Mouse (Mus musculus) forebrain, embryonic 15.5 days (tissue): ENCODE measurements around the gene Sh3glb2. TPM values are rescaled to one million over a fixed set of nuclear protein-coding genes. Genes with fewer than 3 reads are reported as not detected.

Experiments used
- ATAC-seq: fragments of 200-750 bp; cut with Nextera tagmentation; replicated peaks from 2 replicates; pipeline ENCODE4 v1.8.0; 2017; ENCODE audit warnings: mild to moderate bottlenecking, moderate TSS enrichment, moderate library complexity
- H3K27ac ChIP-seq: fragments of 300-500 bp; sonication (generic); replicated peaks from 2 replicates; pipeline ENCODE4 v1.5.1; 2015; ENCODE audit warnings: mild to moderate bottlenecking, inconsistent platforms
- H3K27me3 ChIP-seq: fragments of 300-500 bp; sonication (generic); 2 replicates; pipeline ENCODE4 v1.6.1; 2015; ENCODE audit warnings: inconsistent platforms
- H3K36me3 ChIP-seq: fragments of 300-500 bp; sonication (generic); 2 replicates; pipeline ENCODE4 v1.6.1; 2015; ENCODE audit warnings: mild to moderate bottlenecking, inconsistent platforms
- H3K4me1 ChIP-seq: fragments of 300-500 bp; sonication (generic); 2 replicates; pipeline ENCODE4 v1.6.1; 2015; ENCODE audit warnings: inconsistent platforms
- H3K4me2 ChIP-seq: fragments of 300-500 bp; sonication (generic); replicated peaks from 2 replicates; pipeline ENCODE4 v1.6.1; 2015; ENCODE audit warnings: mild to moderate bottlenecking, inconsistent platforms
- H3K4me3 ChIP-seq: fragments of 300-500 bp; sonication (generic); 2 replicates; pipeline ENCODE4 v1.5.1; 2015; ENCODE audit warnings: mild to moderate bottlenecking, inconsistent platforms
- H3K9ac ChIP-seq: fragments of 300-500 bp; sonication (generic); replicated peaks from 2 replicates; pipeline ENCODE4 v1.6.1; 2015; ENCODE audit warnings: mild to moderate bottlenecking, inconsistent platforms
- H3K9me3 ChIP-seq: fragments of 300-500 bp; sonication (generic); 2 replicates; pipeline ENCODE4 v1.6.1; 2016; ENCODE audit warnings: inconsistent platforms
- WGBS: fragments of 180-500 bp; shearing (Covaris S2); methylation state at CpG from one replicate; pipeline ENCODE4 v1.1.7; 2015; ENCODE audit warnings: mixed read lengths; 5-methylcytosine and 5-hydroxymethylcytosine counted together
- polyA plus RNA-seq: library from polyadenylated mRNA; unstranded; fragments of >200 nt; fragmentation: Nextera tagmentation; extraction: Ambion mirVana; gene quantifications from 2 replicates; pipeline ENCODE4 v1.2.1, GENCODE M21; 2015

Sh3glb2 gene
- polyA plus RNA-seq, 1 experiment from 2014 or later, result 160 TPM

- H3K27ac ChIP-seq, result no peak overlapping the region
- no peaks in the 10 kb centered on the region for H3K27me3 ChIP-seq
- no peak overlapping the region for H3K4me2 ChIP-seq
- H3K4me1 ChIP-seq, result peaks cover 38% of the 10 kb centered on the region
- peaks cover 20% of the 10 kb centered on the region for H3K36me3 ChIP-seq
- H3K9ac ChIP-seq, result no peak overlapping the region
- WGBS, result 92% methylated on average over 7 of the region's 7 CpGs
- no peak for ATAC-seq
- no peak overlapping the region for H3K4me3 ChIP-seq
- no peaks in the 10 kb centered on the region for H3K9me3 ChIP-seq
Observed at GRCm38 (mm10) chr2:30395757-30396156, 36.6 kb upstream of the Sh3glb2 start.

GRCm38 (mm10) chr2:30393370-30393656 lies 34.2 kb upstream of the Sh3glb2 start:
- Histone ChIP-seq H3K27me3 (no peaks in the 10 kb centered on the region), H3K4me2 (peak overlapping the region; percentile 98), H3K4me1 (peaks cover 24% of the 10 kb centered on the region), H3K27ac (peak overlapping the region; percentile 91; the same call in 1 of the 2 replicates), H3K4me3 (peak overlapping the region; percentile 75), H3K36me3 (peaks cover 17% of the 10 kb centered on the region), H3K9ac (peak overlapping the region; percentile 81), H3K9me3 (no peaks in the 10 kb centered on the region)
- ATAC-seq, result no peak
- 52% methylated on average over 1 of the region's 1 CpGs for WGBS

GRCm38 (mm10) chr2:30392577-30393369 lies 33.6 kb upstream of the Sh3glb2 start:
- Histone ChIP-seq H3K27me3 (no peaks in the 10 kb centered on the region), H3K4me3 (peak overlapping the region; percentile 75), H3K9ac (peak overlapping the region; percentile 81), H3K27ac (peak overlapping the region; percentile 91), H3K36me3 (peaks cover 16% of the 10 kb centered on the region), H3K4me2 (peak overlapping the region; percentile 98), H3K9me3 (no peaks in the 10 kb centered on the region), H3K4me1 (peaks cover 24% of the 10 kb centered on the region)
- ATAC-seq, result peak; percentile 81
- 1% methylated on average over 44 of the region's 54 CpGs for WGBS

- peaks cover 10% of the 10 kb centered on the region for H3K36me3 ChIP-seq
- peak within 1 kb of the TSS; percentile 91 for H3K27ac ChIP-seq
- under 1% methylated on average over 40 of the region's 40 CpGs for WGBS
- no peaks in the 10 kb centered on the region for H3K27me3 ChIP-seq
- peak; percentile 99 for ATAC-seq
- peak within 1 kb of the TSS; percentile 98 for H3K4me2 ChIP-seq
- peak within 1 kb of the TSS; percentile 75 for H3K4me3 ChIP-seq
- H3K9ac ChIP-seq, result peak within 1 kb of the TSS; percentile 81
- no peaks in the 10 kb centered on the region for H3K9me3 ChIP-seq
- H3K4me1 ChIP-seq, result peaks cover 24% of the 10 kb centered on the region
Observed at GRCm38 (mm10) chr2:30392114-30392576, 33.0 kb upstream of the Sh3glb2 start, which contains the start of gene Dolpp1. Gene Dolpp1 (plus strand): TSS chr2:30392254.

DNA sequence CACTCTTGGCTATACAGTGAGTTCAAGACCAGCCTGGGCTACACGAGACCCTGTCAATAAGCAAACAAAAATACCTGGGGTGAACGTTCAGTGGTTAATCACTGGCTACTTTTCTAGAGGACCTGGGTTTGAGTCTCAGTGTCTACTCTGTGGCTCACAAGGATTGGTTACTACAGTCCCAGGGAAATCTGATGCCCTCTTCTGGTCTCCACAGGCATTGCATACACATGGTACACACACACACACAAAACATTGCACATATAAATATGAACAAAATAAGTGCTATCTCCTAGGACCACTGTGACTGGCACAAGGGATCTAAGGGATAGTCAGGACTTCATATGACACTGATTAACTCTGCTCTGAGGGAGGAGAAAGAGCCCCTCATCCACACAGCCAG lies 29.9 kb upstream of the Sh3glb2 start:
- Histone ChIP-seq H3K4me1 (peaks cover 20% of the 10 kb centered on the region), H3K27ac (no peak overlapping the region), H3K9ac (no peak overlapping the region), H3K4me2 (no peak overlapping the region), H3K36me3 (peaks cover 5% of the 10 kb centered on the region), H3K9me3 (no peaks in the 10 kb centered on the region), H3K4me3 (no peak overlapping the region), H3K27me3 (no peaks in the 10 kb centered on the region)
- ATAC-seq, result no peak
- WGBS, result 89% methylated on average over 2 of the region's 2 CpGs

DNA sequence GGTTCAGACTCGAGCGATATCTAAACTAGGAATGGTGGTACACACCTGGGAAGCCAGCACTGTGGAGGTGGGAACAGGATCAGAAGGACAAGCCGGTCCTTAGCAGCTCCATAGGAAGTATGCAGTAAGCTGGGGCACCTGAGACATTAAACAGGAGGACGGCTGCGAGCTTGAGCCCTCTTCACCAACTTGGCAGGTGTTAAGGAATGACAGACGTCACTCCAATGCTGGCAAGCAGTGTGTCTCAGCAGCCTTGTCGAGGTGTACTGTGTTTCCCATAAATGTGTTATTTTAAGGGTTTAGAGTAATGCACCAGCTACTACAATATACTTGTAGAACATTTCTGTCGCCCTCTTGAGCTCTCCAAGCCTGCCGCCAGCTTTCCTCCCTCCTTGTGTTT lies 27.8 kb upstream of the Sh3glb2 start:
- no peak overlapping the region for H3K9ac ChIP-seq
- H3K4me3 ChIP-seq, result no peak overlapping the region
- H3K36me3 ChIP-seq, result peaks cover 23% of the 10 kb centered on the region
- no peak overlapping the region for H3K4me2 ChIP-seq
- peaks cover 7% of the 10 kb centered on the region for H3K4me1 ChIP-seq
- H3K27ac ChIP-seq, result no peak overlapping the region
- 85% methylated on average over 9 of the region's 9 CpGs for WGBS
- H3K27me3 ChIP-seq, result no peaks in the 10 kb centered on the region
- no peak for ATAC-seq
- H3K9me3 ChIP-seq, result no peaks in the 10 kb centered on the region

- H3K4me2 ChIP-seq, result no peak overlapping the region
- no peaks in the 10 kb centered on the region for H3K4me1 ChIP-seq
- H3K9ac ChIP-seq, result no peak overlapping the region
- no peaks in the 10 kb centered on the region for H3K9me3 ChIP-seq
- 89% methylated on average over 4 of the region's 4 CpGs for WGBS
- no peak for ATAC-seq
- H3K36me3 ChIP-seq, result peaks cover 33% of the 10 kb centered on the region
- no peak overlapping the region for H3K27ac ChIP-seq
- H3K4me3 ChIP-seq, result no peak overlapping the region
- no peaks in the 10 kb centered on the region for H3K27me3 ChIP-seq
Observed at GRCm38 (mm10) chr2:30385591-30385990, 26.5 kb upstream of the Sh3glb2 start.

DNA sequence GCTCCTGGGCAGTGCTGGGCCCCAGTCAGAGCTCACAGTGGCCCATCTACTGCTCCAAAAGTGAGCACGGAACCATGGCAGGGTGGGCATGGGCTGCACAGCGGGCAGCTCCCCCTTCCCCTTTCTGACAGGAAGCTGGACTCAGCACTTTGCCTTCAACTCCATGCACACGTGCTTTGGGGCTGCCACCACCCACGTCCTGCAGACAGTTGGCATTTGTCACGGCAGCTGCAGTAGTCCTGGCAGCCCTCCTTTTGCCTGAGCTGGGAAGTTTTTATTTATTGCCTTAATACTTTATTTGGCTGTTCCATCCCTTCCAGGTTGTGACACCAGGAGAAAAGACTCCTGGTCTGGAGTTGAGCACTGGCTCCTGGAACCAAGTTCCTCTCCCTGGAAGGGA lies 25.7 kb upstream of the Sh3glb2 start:
- Histone ChIP-seq H3K4me3 (no peak overlapping the region), H3K4me2 (no peak overlapping the region), H3K4me1 (no peaks in the 10 kb centered on the region), H3K27me3 (no peaks in the 10 kb centered on the region), H3K36me3 (peaks cover 37% of the 10 kb centered on the region), H3K9me3 (no peaks in the 10 kb centered on the region), H3K9ac (no peak overlapping the region), H3K27ac (no peak overlapping the region)
- WGBS, result 90% methylated on average over 5 of the region's 5 CpGs
- ATAC-seq, result no peak

GRCm38 (mm10) chr2:30381377-30381725 lies 22.2 kb upstream of the Sh3glb2 start:
- WGBS, result 96% methylated on average over 4 of the region's 4 CpGs

GRCm38 (mm10) chr2:30380564-30381376 lies 21.6 kb upstream of the Sh3glb2 start:
- H3K36me3 ChIP-seq, result peaks cover 69% of the 10 kb centered on the region
- no peak for ATAC-seq
- no peaks in the 10 kb centered on the region for H3K9me3 ChIP-seq
- H3K4me1 ChIP-seq, result no peaks in the 10 kb centered on the region
- no peak overlapping the region for H3K9ac ChIP-seq
- H3K4me3 ChIP-seq, result no peak overlapping the region
- H3K27ac ChIP-seq, result no peak overlapping the region
- WGBS, result 88% methylated on average over 10 of the region's 10 CpGs
- H3K4me2 ChIP-seq, result no peak overlapping the region
- H3K27me3 ChIP-seq, result no peaks in the 10 kb centered on the region

More at GRCm38 (mm10) chr2:30381377-30381725, 22.2 kb upstream of the Sh3glb2 start:
- H3K4me2 ChIP-seq, result no peak overlapping the region
- no peak overlapping the region for H3K9ac ChIP-seq
- no peak overlapping the region for H3K27ac ChIP-seq
- H3K27me3 ChIP-seq, result no peaks in the 10 kb centered on the region
- ATAC-seq, result no peak
- H3K4me1 ChIP-seq, result no peaks in the 10 kb centered on the region
- H3K9me3 ChIP-seq, result no peaks in the 10 kb centered on the region
- no peak overlapping the region for H3K4me3 ChIP-seq
- peaks cover 69% of the 10 kb centered on the region for H3K36me3 ChIP-seq

DNA sequence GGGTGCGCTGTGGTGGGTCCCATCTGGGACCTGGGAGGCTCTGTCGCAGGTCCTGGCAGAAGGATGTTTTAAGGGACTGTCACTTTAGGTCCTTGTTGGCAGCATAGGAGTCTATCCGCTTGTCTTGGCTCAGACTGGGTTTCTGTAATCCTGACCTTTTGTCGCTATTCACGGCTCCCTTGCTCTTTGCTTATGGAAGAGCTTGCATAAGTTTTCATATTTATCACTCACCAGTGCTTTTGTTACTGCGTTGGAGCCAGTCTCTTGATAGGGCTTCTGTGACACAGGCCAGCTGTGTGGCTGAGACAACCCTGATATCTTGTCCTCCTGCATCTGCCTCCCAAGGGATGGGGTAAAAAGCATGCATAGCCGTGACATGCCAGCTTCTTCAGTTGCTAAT lies 20.2 kb upstream of the Sh3glb2 start:
- H3K4me3 ChIP-seq, result no peak overlapping the region
- H3K9ac ChIP-seq, result no peak overlapping the region
- H3K4me2 ChIP-seq, result no peak overlapping the region
- H3K4me1 ChIP-seq, result no peaks in the 10 kb centered on the region
- peaks cover 67% of the 10 kb centered on the region for H3K36me3 ChIP-seq
- no peak overlapping the region for H3K27ac ChIP-seq
- H3K27me3 ChIP-seq, result no peaks in the 10 kb centered on the region
- no peak for ATAC-seq
- no peaks in the 10 kb centered on the region for H3K9me3 ChIP-seq
- 90% methylated on average over 7 of the region's 7 CpGs for WGBS

DNA sequence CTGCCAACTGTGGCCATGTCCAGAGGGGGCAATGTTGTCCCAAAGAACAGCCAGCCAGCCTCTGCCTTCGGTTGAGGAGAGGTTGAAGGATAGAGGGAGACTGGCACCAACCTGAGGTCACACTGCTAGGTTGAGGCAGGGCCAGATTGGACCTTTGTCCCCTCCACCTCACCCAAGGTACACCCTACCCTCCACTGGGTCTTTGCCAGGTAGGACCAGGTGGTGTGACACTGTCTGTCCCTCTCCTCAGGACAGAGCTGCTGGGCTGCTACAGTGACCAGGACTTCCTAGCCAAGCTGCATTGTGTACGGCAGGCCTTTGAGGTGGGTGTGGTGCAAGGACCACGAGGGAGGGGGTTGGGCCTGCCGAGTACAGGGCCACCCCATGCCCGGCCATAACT lies 18.6 kb upstream of the Sh3glb2 start:
- WGBS, result 86% methylated on average over 5 of the region's 5 CpGs
- H3K4me3 ChIP-seq, result no peak overlapping the region
- no peak overlapping the region for H3K9ac ChIP-seq
- H3K27ac ChIP-seq, result no peak overlapping the region
- no peaks in the 10 kb centered on the region for H3K9me3 ChIP-seq
- no peak overlapping the region for H3K4me2 ChIP-seq
- no peaks in the 10 kb centered on the region for H3K4me1 ChIP-seq
- ATAC-seq, result no peak
- H3K27me3 ChIP-seq, result no peaks in the 10 kb centered on the region
- H3K36me3 ChIP-seq, result peaks cover 70% of the 10 kb centered on the region
